Mouse (Mus musculus): ENCODE results near the gene Selenow. TPM values are rescaled to one million over a fixed set of nuclear protein-coding genes. Genes with fewer than 3 reads are reported as not detected.

The Selenow gene
- polyA plus RNA-seq, 1 experiment from 2014 or later, result 988 TPM

Other genes starting within 250 kb of the Selenow start
- not detected in 2 replicates for gene Obox5, start 172.3 kb downstream of the Selenow start, polyA plus RNA-seq (2014; fragmentation: Nextera tagmentation; extraction: Ambion mirVana)
- not detected in 2 replicates for gene Obox6, start 82.7 kb downstream of the Selenow start, polyA plus RNA-seq (2014; fragmentation: Nextera tagmentation; extraction: Ambion mirVana)
- gene Crx, start 42.4 kb downstream of the Selenow start, polyA plus RNA-seq (2014; fragmentation: Nextera tagmentation; extraction: Ambion mirVana), result not detected in 2 replicates
- gene Crxos, start 39.8 kb downstream of the Selenow start, polyA plus RNA-seq (2014; fragmentation: Nextera tagmentation; extraction: Ambion mirVana), result not detected in 2 replicates
- 176 and 180 TPM in 2 replicates for gene Nop53, start 23.7 kb upstream of the Selenow start, polyA plus RNA-seq (2014; fragmentation: Nextera tagmentation; extraction: Ambion mirVana)
- gene Ehd2, start 45.2 kb upstream of the Selenow start, polyA plus RNA-seq (2014; fragmentation: Nextera tagmentation; extraction: Ambion mirVana), result 6.4 and 10.9 TPM in 2 replicates
- 6.6 and 9.2 TPM in 2 replicates for gene Bicra, start 125.5 kb upstream of the Selenow start, polyA plus RNA-seq (2014; fragmentation: Nextera tagmentation; extraction: Ambion mirVana)
- not detected in 2 replicates for gene Zfp541, start 139.4 kb upstream of the Selenow start, polyA plus RNA-seq (2014; fragmentation: Nextera tagmentation; extraction: Ambion mirVana)
- 176 and 177 TPM in 2 replicates for gene Napa, start 176.1 kb upstream of the Selenow start, polyA plus RNA-seq (2014; fragmentation: Nextera tagmentation; extraction: Ambion mirVana)
- gene Kptn, start 197.5 kb upstream of the Selenow start, polyA plus RNA-seq (2014; fragmentation: Nextera tagmentation; extraction: Ambion mirVana), result 21.7 and 23.1 TPM in 2 replicates
- 0.84 and 1.0 TPM in 2 replicates for gene Slc8a2, start 207.4 kb upstream of the Selenow start, polyA plus RNA-seq (2014; fragmentation: Nextera tagmentation; extraction: Ambion mirVana)